Mouse (Mus musculus): Measurements from ENCODE around the gene Sfr1.

The Sfr1 gene

GRCm38 (mm10) chr19:47731071-47731881, at the start of gene Sfr1:
TSS of gene Sfr1 (plus strand) at chr19:47731682.
- peak; percentile 99 for DNase-seq (ENCODE audit: low spot score)

- no peak for DNase-seq (ENCODE audit: low spot score)
Observed at GRCm38 (mm10) chr19:47689592-47689991, 41.9 kb upstream of the Sfr1 start.

- DNase-seq (ENCODE audit: low spot score), result no peak
Observed at GRCm38 (mm10) chr19:47691994-47692393, 39.5 kb upstream of the Sfr1 start, which contains the start of gene Col17a1. TSS of gene Col17a1 (minus strand) at chr19:47692094.

GRCm38 (mm10) chr19:47695725-47696124, 35.8 kb upstream of the Sfr1 start:
- no peak for DNase-seq (ENCODE audit: low spot score)

- DNase-seq (ENCODE audit: low spot score), result no peak
Observed at GRCm38 (mm10) chr19:47696411-47696810, 35.1 kb upstream of the Sfr1 start.

- no peak for DNase-seq (ENCODE audit: low spot score)
Observed at GRCm38 (mm10) chr19:47697067-47697466, 34.4 kb upstream of the Sfr1 start.

GRCm38 (mm10) chr19:47698266-47698665, 33.2 kb upstream of the Sfr1 start:
- no peak for DNase-seq (ENCODE audit: low spot score)

GRCm38 (mm10) chr19:47699743-47700142, 31.7 kb upstream of the Sfr1 start:
- DNase-seq (ENCODE audit: low spot score), result no peak

GRCm38 (mm10) chr19:47700509-47700908, 31.0 kb upstream of the Sfr1 start:
- DNase-seq (ENCODE audit: low spot score), result no peak

- DNase-seq (ENCODE audit: low spot score), result no peak
Observed at GRCm38 (mm10) chr19:47705080-47705771, 26.3 kb upstream of the Sfr1 start.

- DNase-seq (ENCODE audit: low spot score), result no peak
Observed at GRCm38 (mm10) chr19:47705772-47706309, 25.6 kb upstream of the Sfr1 start.

GRCm38 (mm10) chr19:47710376-47710775, 21.1 kb upstream of the Sfr1 start:
- no peak for DNase-seq (ENCODE audit: low spot score)

- DNase-seq (ENCODE audit: low spot score), result no peak
Observed at GRCm38 (mm10) chr19:47713457-47713856, 18.0 kb upstream of the Sfr1 start.

- no peak for DNase-seq (ENCODE audit: low spot score)
Observed at GRCm38 (mm10) chr19:47716144-47716543, 15.3 kb upstream of the Sfr1 start.

GRCm38 (mm10) chr19:47719147-47719546, 12.3 kb upstream of the Sfr1 start:
- no peak for DNase-seq (ENCODE audit: low spot score)

GRCm38 (mm10) chr19:47722471-47722870, 9.0 kb upstream of the Sfr1 start:
- no peak for DNase-seq (ENCODE audit: low spot score)

- no peak for DNase-seq (ENCODE audit: low spot score)
Observed at GRCm38 (mm10) chr19:47724903-47725302, 6.6 kb upstream of the Sfr1 start.

GRCm38 (mm10) chr19:47725643-47726140, 5.8 kb upstream of the Sfr1 start:
- no peak for DNase-seq (ENCODE audit: low spot score)

- peak; percentile 76 for DNase-seq (ENCODE audit: low spot score)
Observed at GRCm38 (mm10) chr19:47730691-47731070, 801 bp upstream of the Sfr1 start.

- peak; percentile 64 for DNase-seq (ENCODE audit: low spot score)
Observed at GRCm38 (mm10) chr19:47731931-47732330, 449 bp downstream of the Sfr1 start.

- no peak for DNase-seq (ENCODE audit: low spot score)
Observed at GRCm38 (mm10) chr19:47747072-47747471, 15.6 kb downstream of the Sfr1 start.

GRCm38 (mm10) chr19:47748950-47749349, 17.5 kb downstream of the Sfr1 start:
- DNase-seq (ENCODE audit: low spot score), result peak; percentile 9

GRCm38 (mm10) chr19:47750391-47750790, 18.9 kb downstream of the Sfr1 start:
- no peak for DNase-seq (ENCODE audit: low spot score)
